Mouse (Mus musculus) frontal cortex, adult 2 months (tissue): ENCODE results near the gene Appbp2. TPM values are rescaled to one million over a fixed set of nuclear protein-coding genes. Genes with fewer than 3 reads are reported as not detected.
"Not testable (repeated sequence)": the region's sequence is repeated elsewhere in the genome, so short reads cannot be mapped to it uniquely, and the experiment has no call there.

Source experiments
- DNase-seq, 2 experiments: peaks; one replicate each; pipeline ENCODE4 v3.0.0; 2022; ENCODE audit warnings: low spot score in 1 of 2; ENCODE audit errors: extremely low spot score in 1 of 2
- polyA plus RNA-seq: library from polyadenylated mRNA; depleted of rRNA; stranded (reverse); fragments of >200 nt; gene quantifications from 2 replicates; pipeline ENCODE4 v1.2.3, GENCODE M21; 2012; rRNA removed

Appbp2 gene
- polyA plus RNA-seq, 1 experiment: 36.4 TPM

DNA sequence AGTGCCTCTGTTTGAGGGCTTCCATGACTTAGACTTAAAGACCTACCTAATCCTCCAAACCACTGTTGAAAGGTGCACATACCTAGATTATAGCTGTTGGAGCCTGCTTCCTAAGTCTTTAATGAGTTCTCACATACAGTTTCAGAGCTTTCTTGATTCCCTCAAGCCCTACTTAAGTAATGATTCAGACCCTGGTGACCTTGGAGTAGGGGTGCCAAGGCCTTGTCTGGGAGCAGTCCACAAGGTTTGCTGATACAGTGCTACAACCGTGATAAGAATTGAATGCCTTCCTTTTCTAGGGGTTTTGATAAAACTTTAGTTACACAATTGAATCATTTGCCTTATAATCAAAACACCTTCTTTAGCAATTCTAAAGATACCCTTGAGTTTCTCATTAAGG lies 67.4 kb downstream of the Appbp2 start:
- DNase-seq: no peak

DNA sequence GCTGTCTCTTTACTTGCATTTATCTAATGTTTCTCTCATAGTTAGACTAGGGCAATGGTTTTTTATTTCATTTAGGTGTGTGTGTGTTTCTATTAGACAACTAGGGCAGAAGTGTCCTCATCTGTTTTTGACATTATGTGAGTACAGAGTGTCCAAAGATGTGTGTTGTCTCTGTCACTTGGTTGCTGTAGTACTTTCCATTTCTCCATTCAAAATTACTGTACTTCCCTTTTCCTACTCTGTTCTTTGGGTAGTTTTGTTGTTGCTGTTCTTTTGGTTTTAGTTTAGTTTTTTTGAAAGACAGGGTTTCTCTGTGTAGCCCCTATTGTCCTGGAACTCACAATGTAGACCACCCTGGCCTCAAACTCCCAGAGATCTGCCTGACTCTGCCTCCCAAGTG lies 70.6 kb downstream of the Appbp2 start:
- DNase-seq: no peak

DNA sequence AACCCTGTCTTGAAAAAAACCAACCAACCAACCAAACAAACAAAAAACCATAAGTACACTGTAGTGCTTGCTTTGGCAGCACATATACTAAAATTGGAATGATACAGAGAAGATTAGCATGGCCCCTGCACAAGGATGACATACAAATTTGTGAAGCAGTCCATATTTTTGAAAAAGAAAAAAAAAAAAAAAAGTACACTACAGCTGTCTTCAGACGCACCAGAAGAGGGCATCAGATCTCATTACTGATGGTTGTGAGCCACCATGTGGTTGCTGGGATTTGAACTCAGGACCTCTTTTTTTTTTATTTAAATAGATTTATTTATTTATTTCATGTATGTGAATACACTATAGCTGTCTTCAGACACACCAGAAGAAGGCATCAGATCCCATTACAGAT lies 71.9 kb downstream of the Appbp2 start:
- DNase-seq: not testable (repeated sequence)

GRCm38 (mm10) chr11:85157301-85157700 lies 77.6 kb downstream of the Appbp2 start:
- DNase-seq: no peak

DNA sequence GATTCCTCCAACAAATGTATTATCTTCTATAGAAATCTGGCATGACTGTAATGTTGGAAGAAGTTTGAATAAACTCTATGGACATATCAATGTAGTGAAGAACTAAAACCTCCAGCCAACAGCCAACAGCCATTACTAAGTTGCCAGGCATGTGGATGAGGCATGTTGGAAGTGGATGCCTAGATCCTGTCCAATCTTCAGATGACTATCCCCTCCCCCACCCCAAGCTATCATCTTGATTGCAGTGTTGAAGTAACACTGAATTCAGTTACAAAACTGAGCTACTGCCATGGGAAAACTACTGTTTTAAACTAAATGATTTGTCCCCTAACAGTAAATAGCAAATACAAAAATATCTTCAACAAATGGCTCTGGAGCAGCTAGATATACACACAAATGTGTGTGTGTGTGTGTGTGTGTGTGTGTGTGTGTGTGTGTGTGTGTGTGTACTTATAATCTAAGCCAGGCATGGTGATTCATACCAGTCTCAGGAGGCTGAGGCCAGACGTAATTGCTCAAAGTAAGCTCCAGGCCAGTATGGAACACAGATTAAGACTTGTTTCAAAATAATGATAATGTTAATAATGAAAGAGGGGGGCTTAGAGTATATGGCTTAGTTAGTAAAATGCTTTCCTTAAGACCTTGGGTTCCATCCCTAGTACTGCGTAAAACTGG lies 82.5 kb downstream of the Appbp2 start:
- no peak for DNase-seq

DNA sequence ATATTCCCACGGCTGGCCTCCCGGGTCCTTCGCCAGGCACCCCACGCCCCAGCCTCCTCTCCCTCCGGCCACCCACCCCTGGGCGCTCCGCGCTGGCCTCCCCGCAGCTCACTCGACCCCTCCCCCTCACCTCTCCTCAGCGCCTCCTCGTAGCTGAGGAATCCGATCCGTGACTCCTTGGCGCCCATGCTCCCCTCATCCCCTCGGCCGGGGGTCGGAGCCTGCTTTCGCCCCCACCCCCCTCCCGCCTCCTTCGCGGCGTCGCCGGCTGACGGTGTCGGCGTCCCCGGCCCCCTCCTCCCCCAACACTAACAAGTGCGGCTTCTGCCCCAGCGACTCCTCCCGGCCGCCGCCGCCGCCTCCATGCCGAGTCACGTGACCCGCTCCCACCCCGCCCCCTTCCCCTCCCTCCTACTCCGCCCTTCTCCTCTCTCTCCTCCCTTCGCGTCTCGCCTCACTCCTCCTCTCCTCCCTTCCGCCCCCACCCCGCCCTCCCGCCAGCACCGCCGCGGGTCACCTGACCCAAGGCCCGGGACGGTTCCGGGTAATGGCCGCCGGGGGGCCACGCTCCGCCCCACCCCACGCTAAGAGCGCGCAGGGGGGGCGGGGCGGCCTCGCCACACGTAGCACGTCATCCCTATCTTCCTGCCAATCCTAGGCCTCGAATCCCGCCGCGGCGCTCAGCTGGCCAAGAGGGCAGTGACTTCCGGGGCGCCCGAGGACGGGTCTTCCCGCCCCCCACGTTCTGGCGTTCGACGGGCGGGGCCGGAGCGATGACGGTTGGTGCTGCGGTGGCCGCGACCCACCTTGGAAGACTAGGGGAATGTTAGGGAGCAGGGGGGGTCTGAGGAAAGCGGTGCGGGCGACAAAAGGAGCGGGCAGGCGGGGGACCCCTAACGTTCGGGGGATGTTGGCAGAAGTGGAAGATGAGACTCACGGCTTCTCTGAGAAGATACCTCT lies 95.1 kb downstream of the Appbp2 start, which contains the start of gene Usp32:
TSS of gene Usp32 (minus strand) at position 581 of the 960 bp plus-strand sequence.
- DNase-seq: peak; percentile 91 to 97

- peak in 1 of 2 experiments; percentile 31 for DNase-seq
Measured at GRCm38 (mm10) chr11:85138776-85139474, 96.0 kb downstream of the Appbp2 start.

Other genes with a start within 250 kb of the Appbp2 start
- 43.3 and 45.9 TPM in 2 replicates for gene Usp32, start 95.0 kb downstream of the Appbp2 start, polyA plus RNA-seq
- not detected in 2 replicates for gene 1700125H20Rik, start 64.7 kb downstream of the Appbp2 start, polyA plus RNA-seq
- 12.9 and 13.3 TPM in 2 replicates for gene Ppm1d, start 76.1 kb upstream of the Appbp2 start, polyA plus RNA-seq
- 47.9 and 56.4 TPM in 2 replicates for gene Bcas3, start 118.0 kb upstream of the Appbp2 start, polyA plus RNA-seq